Mouse (Mus musculus) mesoderm, embryonic 11.5 days (tissue): ENCODE measurements around the gene Ppp4r3a.
"Not testable (repeated sequence)": the region's sequence is repeated elsewhere in the genome, so short reads cannot be mapped to it uniquely, and the experiment has no call there.

Experiments used
- DNase-seq: peaks from one replicate; pipeline ENCODE4 v3.0.0-alpha.2; 2012; ENCODE audit warnings: low read depth, low spot score

The Ppp4r3a gene

DNA sequence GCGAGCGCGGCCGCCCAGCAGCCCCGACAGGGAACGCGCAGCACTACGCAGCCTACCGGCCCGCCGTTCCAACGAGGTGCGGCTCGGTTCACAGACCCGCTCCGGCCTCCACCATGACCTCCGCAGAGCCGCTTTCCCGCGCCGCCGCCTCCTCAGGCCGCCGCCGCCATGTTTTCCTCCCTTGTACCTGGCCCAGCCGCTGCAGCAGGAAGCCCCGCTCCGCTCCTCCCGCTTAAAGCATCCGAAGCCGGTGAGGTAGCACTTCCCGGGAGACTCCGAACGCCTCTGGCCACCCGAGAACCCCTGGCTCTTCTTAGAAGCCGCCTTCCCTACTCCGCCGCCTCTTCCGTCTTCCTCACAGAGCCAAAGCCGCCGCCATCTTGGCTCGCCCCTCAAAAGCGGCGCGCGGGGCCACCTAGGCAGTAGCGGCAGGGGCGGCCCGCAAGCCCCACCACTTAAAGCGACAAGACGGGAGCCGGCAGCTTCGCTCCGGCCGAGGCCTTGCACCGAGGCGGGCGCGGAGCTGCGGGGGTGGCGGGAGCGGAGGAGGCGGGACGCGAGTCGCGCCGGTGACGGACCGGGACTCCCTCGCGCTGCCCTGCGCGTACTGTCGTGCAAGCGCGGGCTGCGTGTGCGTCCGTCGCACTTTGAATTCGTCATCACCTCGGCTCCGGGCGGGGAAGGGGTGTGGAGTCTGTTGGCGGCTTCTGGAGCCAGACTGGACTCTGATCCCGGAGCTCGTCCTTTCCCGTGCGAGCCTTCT, at the start of gene Ppp4r3a:
TSS of gene Ppp4r3a (minus strand) at position 627 of the 763 bp plus-strand sequence.
- peak; percentile 97 for DNase-seq

- peak; percentile 53 for DNase-seq
Observed at GRCm38 (mm10) chr12:101123013-101123412, 39.5 kb upstream of the Ppp4r3a start.

DNA sequence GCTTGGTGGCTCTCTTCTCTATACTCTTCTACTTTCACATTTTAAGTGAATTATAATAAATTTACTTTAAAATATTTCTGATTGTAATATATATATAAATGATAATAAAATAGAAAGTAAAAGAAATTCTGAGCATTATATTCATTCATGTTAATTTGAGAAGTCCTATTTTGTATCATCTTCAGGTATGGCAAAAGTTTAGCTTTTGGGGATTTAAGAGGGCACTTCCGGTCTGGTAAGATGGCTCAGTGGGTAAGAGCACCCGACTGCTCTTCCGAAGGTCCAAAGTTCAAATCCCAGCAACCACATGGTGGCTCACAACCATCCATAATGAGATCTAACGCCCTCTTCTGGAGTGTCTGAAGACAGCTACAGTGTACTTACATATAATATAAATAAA, 38.6 kb upstream of the Ppp4r3a start:
- not testable (repeated sequence) for DNase-seq

- not testable (repeated sequence) for DNase-seq
Observed at GRCm38 (mm10) chr12:101109794-101110585, 26.5 kb upstream of the Ppp4r3a start.

- no peak for DNase-seq
Observed at GRCm38 (mm10) chr12:101107722-101108121, 24.2 kb upstream of the Ppp4r3a start.

DNA sequence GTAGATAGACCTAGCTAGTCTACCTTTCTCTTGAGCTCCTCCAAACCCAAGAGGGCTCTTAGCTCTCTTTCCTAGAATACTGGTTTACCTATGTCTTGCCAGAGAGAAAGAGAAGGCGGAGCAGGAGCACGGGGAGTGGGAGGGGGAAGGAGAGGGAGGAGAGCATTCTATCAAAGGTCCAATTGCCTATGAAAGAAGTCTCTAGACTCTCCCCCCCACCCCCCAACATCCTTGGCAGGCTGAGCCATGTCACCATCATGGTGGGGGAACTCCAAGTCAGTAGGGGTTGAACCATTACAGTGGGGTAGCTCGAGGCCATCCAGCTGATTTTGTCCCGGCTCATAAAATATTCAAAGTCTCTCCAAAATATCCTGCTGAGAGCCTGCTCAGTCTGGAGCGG, 22.1 kb upstream of the Ppp4r3a start:
- no peak for DNase-seq

GRCm38 (mm10) chr12:101102648-101103047, 19.1 kb upstream of the Ppp4r3a start:
- peak; percentile 19 for DNase-seq

- not testable (repeated sequence) for DNase-seq
Observed at GRCm38 (mm10) chr12:101093678-101094077, 10.2 kb upstream of the Ppp4r3a start.

DNA sequence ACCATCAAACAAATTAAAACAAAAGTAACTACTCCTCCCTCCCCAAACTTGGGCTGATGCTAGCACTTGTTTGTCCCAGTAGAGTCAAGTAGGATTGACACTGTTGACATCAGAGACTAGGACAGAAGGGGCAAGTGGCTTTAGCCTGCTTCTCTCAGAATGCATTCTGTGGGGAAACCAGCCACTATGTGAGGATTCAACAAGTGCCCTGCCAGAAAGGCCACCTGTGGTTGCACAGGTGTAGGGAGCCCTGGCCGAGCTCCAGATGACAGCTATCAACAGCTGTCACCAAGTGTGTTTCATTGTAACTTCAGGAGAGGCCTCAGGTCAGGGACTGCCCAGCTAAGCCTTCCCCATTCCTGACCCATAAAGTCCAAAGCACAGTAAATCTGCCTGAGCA, 6.5 kb upstream of the Ppp4r3a start:
- DNase-seq = no peak

GRCm38 (mm10) chr12:101087406-101087805, 3.9 kb upstream of the Ppp4r3a start:
- DNase-seq = no peak

- DNase-seq = no peak
Observed at GRCm38 (mm10) chr12:101084881-101085666, 1.6 kb upstream of the Ppp4r3a start.

DNA sequence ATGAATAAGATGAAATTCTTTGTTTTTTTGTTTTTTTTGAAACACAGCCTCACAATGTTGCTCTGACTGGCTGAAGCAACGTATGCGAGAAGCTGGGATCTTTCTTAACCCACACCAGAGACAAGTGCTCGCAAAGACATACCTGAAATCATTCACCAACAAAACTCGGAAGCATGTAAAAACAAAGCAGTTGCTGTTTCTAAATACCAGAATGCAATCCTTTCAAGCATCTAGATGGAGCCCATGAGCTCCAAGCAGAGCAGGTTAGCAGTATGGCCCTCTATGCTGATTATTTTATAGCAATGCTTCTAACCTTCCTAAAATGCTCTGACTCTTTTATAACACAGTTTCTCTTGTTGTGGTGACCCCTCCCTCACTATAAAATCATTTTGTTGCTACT, 735 bp upstream of the Ppp4r3a start:
- DNase-seq = no peak

- DNase-seq = no peak
Observed at GRCm38 (mm10) chr12:101083839-101084195, 315 bp upstream of the Ppp4r3a start.

DNA sequence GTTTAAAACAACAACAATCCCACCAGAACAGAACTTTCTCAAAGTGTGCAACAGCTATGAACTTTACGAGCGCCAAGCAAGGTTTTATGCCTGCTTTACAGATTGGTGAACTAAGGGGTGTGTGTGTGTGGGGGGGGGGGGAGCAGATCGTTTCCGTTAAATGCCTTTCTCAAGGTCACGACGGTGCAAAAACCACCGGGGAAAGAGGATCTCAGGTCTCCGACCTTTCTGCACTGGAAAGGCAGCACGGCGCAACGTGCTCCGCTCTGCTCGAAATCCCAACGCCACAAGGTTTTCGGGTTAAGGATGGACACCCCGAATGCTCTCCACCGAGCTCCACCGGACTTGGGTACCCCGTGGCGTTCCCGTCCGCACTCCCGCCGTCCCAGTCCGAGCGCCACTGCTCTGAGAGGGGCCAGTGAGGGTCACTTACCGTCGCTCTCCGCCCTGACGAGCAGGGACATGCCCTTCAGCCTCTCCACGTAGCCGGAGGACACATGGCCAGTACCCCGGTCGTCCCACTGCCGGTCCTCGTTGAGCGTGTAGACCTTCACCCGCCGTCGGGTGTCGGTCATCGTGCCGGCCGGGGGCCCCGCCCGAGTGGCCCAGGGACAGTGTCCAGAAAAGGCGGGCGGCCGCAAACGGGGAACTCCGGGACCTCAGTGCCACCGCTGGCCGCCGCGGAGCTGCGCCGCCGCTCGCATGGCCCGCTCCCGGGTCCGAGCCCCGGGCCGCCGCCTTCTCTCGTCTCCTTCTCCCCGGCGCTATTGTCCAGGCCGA, 1.0 kb downstream of the Ppp4r3a start:
- peak; percentile 23 for DNase-seq

GRCm38 (mm10) chr12:101077955-101078354, 5.5 kb downstream of the Ppp4r3a start:
- DNase-seq = no peak

DNA sequence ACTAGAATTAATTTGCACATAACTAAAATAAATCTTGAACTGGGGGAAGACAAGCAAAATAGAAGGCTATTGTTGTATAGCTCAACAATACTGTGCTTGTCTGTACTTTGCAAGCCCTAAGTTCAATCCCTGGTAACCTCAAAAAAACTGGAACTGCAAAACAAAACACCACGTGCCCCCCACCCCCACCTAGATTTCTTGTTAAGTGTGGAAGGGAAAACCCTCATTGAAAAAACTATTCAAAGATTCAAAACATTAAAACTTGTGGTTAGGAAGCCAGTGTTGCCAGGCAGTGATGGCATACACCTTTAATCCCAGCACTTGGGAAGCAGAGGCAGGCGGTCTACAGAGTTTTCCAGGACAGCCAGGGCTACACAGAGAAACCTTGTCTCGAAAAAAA, 8.1 kb downstream of the Ppp4r3a start:
- DNase-seq = no peak

- no peak for DNase-seq
Observed at GRCm38 (mm10) chr12:101074821-101075429, 8.6 kb downstream of the Ppp4r3a start.

DNA sequence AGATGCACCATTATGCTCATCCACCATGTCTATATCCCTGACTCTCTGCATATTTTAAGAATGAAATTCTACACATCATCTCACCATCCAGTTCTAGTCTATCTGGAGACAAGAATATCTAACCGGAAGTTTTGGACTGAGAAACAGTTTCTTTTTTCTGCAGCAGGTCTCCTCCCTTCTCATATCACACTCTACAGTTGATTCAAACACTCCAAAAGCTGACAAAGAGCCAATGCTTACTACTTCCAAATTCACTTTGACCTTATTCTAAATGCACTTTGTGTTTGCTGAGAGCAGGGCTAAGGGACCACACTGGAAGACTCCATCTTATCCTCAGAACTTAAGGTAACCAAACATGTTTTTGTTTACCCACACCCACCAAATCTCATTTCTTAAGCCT, 13.7 kb downstream of the Ppp4r3a start:
- no peak for DNase-seq

GRCm38 (mm10) chr12:101066329-101066728, 17.2 kb downstream of the Ppp4r3a start:
- no peak for DNase-seq

DNA sequence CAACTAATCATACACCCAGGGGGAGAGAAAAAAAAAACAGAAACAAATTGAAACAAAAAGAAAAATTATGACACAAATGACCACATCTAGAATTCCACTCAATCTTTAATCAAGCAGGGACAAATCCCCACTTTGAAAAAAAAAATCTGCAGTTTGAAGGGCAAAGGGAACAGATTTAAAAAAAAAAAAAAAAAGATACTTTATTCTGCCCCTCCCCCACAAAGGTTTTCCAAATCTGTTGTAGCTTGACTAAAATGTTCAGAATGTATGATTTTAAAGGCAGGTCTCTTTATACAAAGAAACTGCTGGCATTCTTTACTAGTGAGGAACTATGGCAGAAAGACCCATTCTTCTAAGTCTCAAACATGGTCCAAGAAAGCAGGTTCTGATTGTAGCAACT, 43.5 kb downstream of the Ppp4r3a start:
- DNase-seq = no peak
